Mouse (Mus musculus) c-Kit-positive CD71-positive TER-119-positive erythroid progenitor cells, embryonic 14.5 days (primary cell): ENCODE measurements around the gene Oat.

ENCODE experiments used
- DNase-seq: peaks from one replicate; pipeline ENCODE4 v3.0.0-alpha.2; 2013; ENCODE audit warnings: low spot score

Oat gene

GRCm38 (mm10) chr7:132541566-132541965 is 34.6 kb downstream of the Oat start:
- DNase-seq = no peak

DNA sequence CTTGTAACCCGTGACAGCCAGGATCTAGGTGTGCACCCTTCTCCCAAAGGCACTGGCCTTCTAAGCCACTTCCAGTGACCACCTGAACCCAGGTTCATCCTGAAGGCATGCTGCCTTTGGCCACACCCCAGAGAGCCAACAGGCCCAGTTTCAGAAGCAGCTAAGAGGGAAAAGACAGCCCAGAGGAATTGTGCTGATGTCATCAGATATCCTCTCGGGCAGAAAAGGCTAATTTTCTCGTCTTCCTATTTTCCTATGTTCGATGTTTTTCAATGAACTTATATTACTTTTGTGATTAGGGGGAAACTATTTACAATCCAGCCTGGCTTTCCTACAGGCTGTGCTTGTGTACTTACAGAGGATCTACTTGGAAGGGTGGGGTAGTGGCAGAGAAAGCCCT is 35.6 kb downstream of the Oat start:
- DNase-seq = no peak

GRCm38 (mm10) chr7:132529206-132529605 is 47.0 kb downstream of the Oat start:
- no peak for DNase-seq

GRCm38 (mm10) chr7:132513419-132513982 is 62.7 kb downstream of the Oat start:
- DNase-seq = no peak

DNA sequence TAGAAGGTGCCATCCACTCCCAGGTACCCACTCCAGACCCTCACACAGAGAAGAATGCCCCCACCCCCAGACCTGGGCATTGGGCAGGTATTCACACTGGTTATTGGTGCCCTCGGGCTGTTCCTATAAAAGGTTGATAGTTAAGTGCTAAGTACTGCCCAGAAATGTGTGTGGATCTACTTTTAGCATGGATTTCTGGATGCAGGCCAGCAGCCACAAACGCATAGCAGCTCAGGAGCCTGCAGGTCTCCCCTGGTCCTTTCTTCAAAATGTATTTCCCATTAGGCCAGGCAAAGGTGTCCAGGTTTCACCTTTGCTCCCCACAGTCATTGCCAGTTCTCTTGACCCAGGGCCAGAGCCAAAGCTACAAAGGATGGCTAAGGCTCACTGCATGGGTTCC is 67.1 kb downstream of the Oat start:
- DNase-seq = no peak
